Mouse (Mus musculus): ENCODE results near the gene Prl2c5.
"Not testable (repeated sequence)": the region's sequence is repeated elsewhere in the genome, so short reads cannot be mapped to it uniquely, and the experiment has no call there.

DNA sequence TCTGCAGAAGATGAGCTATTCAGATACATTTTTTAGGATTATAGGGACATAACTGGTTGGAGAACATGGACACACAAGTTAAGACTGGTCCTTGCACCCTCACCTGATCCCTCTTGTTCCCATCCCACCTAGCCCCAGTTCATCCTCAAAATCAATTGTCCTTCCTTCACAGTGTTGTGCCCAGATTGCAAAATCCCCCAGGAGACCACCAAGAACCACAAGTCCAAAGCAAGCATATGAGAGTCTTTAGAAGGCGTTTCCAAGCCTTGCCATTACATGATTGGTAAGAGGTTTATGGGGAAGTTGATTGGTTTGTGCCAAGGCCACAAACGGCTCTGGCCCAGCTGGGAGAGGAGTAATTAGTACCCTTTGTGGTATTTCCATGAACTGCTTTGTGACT, 6.8 kb upstream of the Prl2c5 start:
- TF ChIP-seq FLI1 (IDR thresholded peaks at IDR 0.05; ENCODE audit: low read length); GATA1 (IDR thresholded peaks at IDR 0.05; ENCODE audit: borderline replicate concordance, low read length): not testable (repeated sequence)
